In genomic region chr7:126080949-126081654, GRCm38 (mm10) we compare ENCODE assay signal across 10 mouse cellular contexts. TPM values are rescaled to one million over a fixed set of nuclear protein-coding genes. Genes with fewer than 3 reads are reported as not detected.
DNase-seq lines count a peak whose midpoint lies in the region; ATAC-seq and TF ChIP-seq lines count a peak whose summit lies in the region.
"Had no signal": no experiment of that assay in that cellular context is flagged by ENCODE, and none has a peak within 500 bp of the region (broad histone marks: within the 10 kb centered on the region; RNA-seq: fewer than 3 reads in every experiment).

No protein-coding gene starts in this region.

- peak overlapping the region; percentile 81 for H3K4me3 ChIP-seq in heart, embryonic 12.5 days
- H3K4me3 ChIP-seq in forebrain, postnatal 0 days (ENCODE audit: low read depth, low read length), result peak overlapping the region; percentile 65
- peak overlapping the region; percentile 42 for H3K4me3 ChIP-seq in liver, postnatal 0 days (ENCODE audit: low read depth, low read length)

- DNase-seq in heart, postnatal 14 days, result no peak
- DNase-seq in R1 (ENCODE audit: low read depth, low spot score), result peak; percentile 33
- DNase-seq in forebrain, postnatal 0 days, result peak; percentile 35
- no peak for DNase-seq in liver, postnatal 0 days
- no peak for DNase-seq in layer of hippocampus, postnatal 25 days (ENCODE audit: extremely low spot score in 1 of 2, low spot score in 1 of 2)

- no peak for TF ChIP-seq CTCF in forebrain, postnatal 0 days (IDR thresholded peaks at IDR 0.05; ENCODE audit: low read depth)
- no peak for TF ChIP-seq CTCF in liver, postnatal 0 days (IDR thresholded peaks at IDR 0.05; ENCODE audit: low read depth)

- peak overlapping the region; percentile 99 for H3K4me2 ChIP-seq in heart, embryonic 12.5 days
- H3K4me2 ChIP-seq in forebrain, postnatal 0 days (ENCODE audit: low read depth), result peak overlapping the region; percentile 98
- H3K4me2 ChIP-seq in liver, postnatal 0 days (ENCODE audit: low read depth, low read length), result peak overlapping the region; percentile 66

- WGBS in heart, embryonic 12.5 days, result 17% methylated on average over 16 of the region's 16 CpGs
- 16% methylated on average over 16 of the region's 16 CpGs for WGBS in forebrain, postnatal 0 days
- WGBS in liver, postnatal 0 days (ENCODE audit: insufficient replicate concordance), result 22% methylated on average over 16 of the region's 16 CpGs

- ATAC-seq in heart, embryonic 12.5 days (ENCODE audit: insufficient number of reproducible peaks, low FRiP score), result 0 out of 2 replicates have a peak, but pooled peaks have one; percentile 3
- ATAC-seq in forebrain, postnatal 0 days, result no peak
- ATAC-seq in liver, postnatal 0 days, result no peak
- ATAC-seq in monocyte, adult 5-6 weeks (replicated peaks; ENCODE audit: insufficient number of reproducible peaks, low FRiP score, low TSS enrichment, poor library complexity, severe bottlenecking), result no peak
- ATAC-seq in activated CD4-positive, CD25-positive, alpha-beta regulatory T cell, adult 4 months, result no peak

- H3K4me1 ChIP-seq in heart, embryonic 12.5 days (replicated peaks), result peaks cover 30% of the 10 kb centered on the region
- no peaks in the 10 kb centered on the region for H3K4me1 ChIP-seq in forebrain, postnatal 0 days (ENCODE audit: insufficient read depth)
- H3K4me1 ChIP-seq in liver, postnatal 0 days (ENCODE audit: insufficient read depth), result no peaks in the 10 kb centered on the region

- peak overlapping the region; percentile 82 for H3K9ac ChIP-seq in heart, embryonic 12.5 days
- peak overlapping the region; percentile 56 for H3K9ac ChIP-seq in forebrain, postnatal 0 days
- no peak overlapping the region for H3K9ac ChIP-seq in liver, postnatal 0 days (replicated peaks)

- H3K27ac ChIP-seq in heart, embryonic 12.5 days (ENCODE audit: poor library complexity, severe bottlenecking), result no peak overlapping the region
- H3K27ac ChIP-seq in forebrain, postnatal 0 days (ENCODE audit: low read depth, low read length), result no peak overlapping the region
- H3K27ac ChIP-seq in liver, postnatal 0 days (ENCODE audit: low read depth), result no peak overlapping the region
- H3K27ac ChIP-seq: macrophage had no signal

- intact Hi-C loops in heart, postnatal 14 days (cut with DNase I), result no loop called here

- H3K36me3 ChIP-seq in heart, embryonic 12.5 days, result no peaks in the 10 kb centered on the region
- H3K36me3 ChIP-seq in forebrain, postnatal 0 days (ENCODE audit: insufficient read depth), result no peaks in the 10 kb centered on the region
- no peaks in the 10 kb centered on the region for H3K36me3 ChIP-seq in liver, postnatal 0 days (replicated peaks; ENCODE audit: insufficient read depth, low read length)

- no peak for TF ChIP-seq EP300 in liver, postnatal 0 days (IDR thresholded peaks at IDR 0.05; ENCODE audit: low read depth)

- H3K27me3 ChIP-seq in heart, embryonic 12.5 days (replicated peaks), result peaks cover 65% of the 10 kb centered on the region
- H3K27me3 ChIP-seq in forebrain, postnatal 0 days (ENCODE audit: insufficient read depth, low read length), result peaks cover 16% of the 10 kb centered on the region; the same call in 1 of the 2 replicates
- H3K27me3 ChIP-seq in liver, postnatal 0 days (ENCODE audit: insufficient read depth, low read length), result peaks cover 45% of the 10 kb centered on the region

- no peaks in the 10 kb centered on the region for H3K9me3 ChIP-seq in heart, embryonic 12.5 days (replicated peaks)
- no peaks in the 10 kb centered on the region for H3K9me3 ChIP-seq in forebrain, postnatal 0 days (ENCODE audit: low read length)
- no peaks in the 10 kb centered on the region for H3K9me3 ChIP-seq in liver, postnatal 0 days (ENCODE audit: low read length)

RNA-seq across cellular contexts. Expression of gene Gsg1l, which starts 1.1 kb away (rescaled TPM):
- polyA plus RNA-seq in heart, embryonic 12.5 days (2016; fragmentation: Nextera tagmentation; extraction: Ambion mirVana), result 12.0 and 12.2 TPM in 2 replicates
- total RNA-seq in heart, postnatal 14 days (2021), result 10 to 100 TPM; 10.3 to 10.7 TPM
- total RNA-seq in forebrain, postnatal 0 days (2014; rRNA removed), result 16.4 and 20.0 TPM in 2 replicates
- polyA plus RNA-seq in forebrain, postnatal 0 days (2015; fragmentation: Nextera tagmentation; extraction: Ambion mirVana), result 10.3 and 10.7 TPM in 2 replicates
- 0.04 and 0.08 TPM in 2 replicates for polyA plus RNA-seq in liver, postnatal 0 days (2015; fragmentation: Nextera tagmentation; extraction: Ambion mirVana)
- not detected in 3 replicates for total RNA-seq in monocyte, adult 5-6 weeks (2017)
- 10 to 100 TPM; 14.3 to 14.4 TPM for total RNA-seq in layer of hippocampus, postnatal 25 days (2021)
- polyA plus RNA-seq in activated CD4-positive, CD25-positive, alpha-beta regulatory T cell, adult 4 months (2017; shearing (Covaris generic)), result not detected
- total RNA-seq: common myeloid progenitor, adult 5-6 weeks had no signal

Comparison
In these comparisons a context has a peak if more than half of its experiments do, and no peak if none do; other contexts are left out.
1. DNase-seq: peak in R1 (single experiment) and forebrain, postnatal 0 days (single experiment); none in heart, postnatal 14 days (0 of 2), liver, postnatal 0 days (single experiment) and layer of hippocampus, postnatal 25 days (0 of 2).
2. RNA of gene Gsg1l, which starts 1.1 kb away (total RNA-seq): 16.4 to 20.0 TPM in forebrain, postnatal 0 days, 14.3 to 14.4 TPM in layer of hippocampus, postnatal 25 days and 10.3 to 10.7 TPM in heart, postnatal 14 days; not detected in monocyte, adult 5-6 weeks; every median in the first group is over 10 times any median in the second.
3. Peak in every context shown above with its lines, with median percentiles within 50 percentile points of each other: H3K4me2 ChIP-seq and H3K4me3 ChIP-seq.